Mouse (Mus musculus) intestine, embryonic 15.5 days (tissue): Measurements from ENCODE around the gene 4930415O20Rik. TPM values are rescaled to one million over a fixed set of nuclear protein-coding genes. Genes with fewer than 3 reads are reported as not detected.

ENCODE experiments used
- ATAC-seq: fragments of 200-750 bp; cut with Nextera tagmentation; 2 replicates; pipeline ENCODE4 v1.8.0; 2017; ENCODE audit warnings: moderate TSS enrichment, moderate library complexity
- H3K27ac ChIP-seq: fragments of 300-500 bp; sonication (generic); 2 replicates; pipeline ENCODE4 v1.5.1; 2015; ENCODE audit warnings: mild to moderate bottlenecking, inconsistent platforms
- H3K27me3 ChIP-seq: fragments of 300-500 bp; sonication (generic); replicated peaks from 2 replicates; pipeline ENCODE4 v1.6.1; 2015; ENCODE audit warnings: inconsistent platforms
- H3K36me3 ChIP-seq: fragments of 300-500 bp; sonication (generic); 2 replicates; pipeline ENCODE4 v1.6.1; 2015; ENCODE audit warnings: inconsistent platforms
- H3K4me1 ChIP-seq: fragments of 300-500 bp; sonication (generic); replicated peaks from 2 replicates; pipeline ENCODE4 v1.6.1; 2015; ENCODE audit warnings: inconsistent platforms
- H3K4me2 ChIP-seq: fragments of 300-500 bp; sonication (generic); replicated peaks from 2 replicates; pipeline ENCODE4 v1.6.1; 2015; ENCODE audit warnings: mild to moderate bottlenecking, inconsistent platforms
- H3K4me3 ChIP-seq: fragments of 300-500 bp; sonication (generic); replicated peaks from 2 replicates; pipeline ENCODE4 v1.5.1; 2015; ENCODE audit warnings: inconsistent platforms
- H3K9ac ChIP-seq: fragments of 300-500 bp; sonication (generic); 2 replicates; pipeline ENCODE4 v1.6.1; 2015; ENCODE audit warnings: inconsistent platforms
- H3K9me3 ChIP-seq: fragments of 300-500 bp; sonication (generic); 2 replicates; pipeline ENCODE4 v1.6.1; 2016; ENCODE audit warnings: inconsistent platforms
- WGBS: fragments of 180-500 bp; shearing (Covaris S2); methylation state at CpG from one replicate; pipeline ENCODE4 v1.1.7; 2015; 5-methylcytosine and 5-hydroxymethylcytosine counted together
- polyA plus RNA-seq: library from polyadenylated mRNA; unstranded; fragments of >200 nt; fragmentation: Nextera tagmentation; extraction: Ambion mirVana; gene quantifications from 2 replicates; pipeline ENCODE4 v1.2.1, GENCODE M21; 2015

4930415O20Rik gene
- polyA plus RNA-seq, 1 experiment from 2014 or later: not detected

- Histone ChIP-seq H3K36me3 (peaks cover 51% of the 10 kb centered on the region), H3K9me3 (no peaks in the 10 kb centered on the region), H3K4me2 (no peak overlapping the region), H3K9ac (no peak overlapping the region), H3K4me1 (peaks cover 32% of the 10 kb centered on the region), H3K4me3 (no peak overlapping the region), H3K27ac (no peak overlapping the region), H3K27me3 (no peaks in the 10 kb centered on the region)
- 85% methylated on average over 12 of the region's 12 CpGs for WGBS
- ATAC-seq: no peak
These were observed 29.4 kb downstream of the 4930415O20Rik start for GRCm38 (mm10) chr15:98600036-98600709.

- Histone ChIP-seq H3K27me3 (no peaks in the 10 kb centered on the region), H3K9ac (peak overlapping the region; percentile 44; the same call in 1 of the 2 replicates), H3K4me2 (peak overlapping the region; percentile 62), H3K27ac (no peak overlapping the region), H3K4me3 (peak overlapping the region; percentile 29), H3K9me3 (no peaks in the 10 kb centered on the region), H3K36me3 (peaks cover 41% of the 10 kb centered on the region), H3K4me1 (peaks cover 35% of the 10 kb centered on the region)
- ATAC-seq: no peak; the same call in 1 of the 2 replicates
- WGBS: 68% methylated on average over 7 of the region's 7 CpGs
These were observed 31.0 kb downstream of the 4930415O20Rik start for GRCm38 (mm10) chr15:98601832-98602190.

GRCm38 (mm10) chr15:98602191-98602881 is 31.5 kb downstream of the 4930415O20Rik start:
- peaks cover 38% of the 10 kb centered on the region for H3K36me3 ChIP-seq
- WGBS: 43% methylated on average over 13 of the region's 13 CpGs
- peak; percentile 50; the same call in 1 of the 2 replicates for ATAC-seq
- peak overlapping the region; percentile 44 for H3K9ac ChIP-seq
- peak overlapping the region; percentile 62 for H3K4me2 ChIP-seq
- H3K9me3 ChIP-seq: no peaks in the 10 kb centered on the region
- H3K27me3 ChIP-seq: no peaks in the 10 kb centered on the region
- peak overlapping the region; percentile 45 for H3K27ac ChIP-seq
- peak overlapping the region; percentile 29 for H3K4me3 ChIP-seq
- H3K4me1 ChIP-seq: peaks cover 40% of the 10 kb centered on the region

GRCm38 (mm10) chr15:98602921-98603458 is 32.2 kb downstream of the 4930415O20Rik start:
- 32% methylated on average over 4 of the region's 4 CpGs for WGBS
- Histone ChIP-seq H3K4me1 (peaks cover 46% of the 10 kb centered on the region), H3K27ac (peak overlapping the region; percentile 45; the same call in 1 of the 2 replicates)

GRCm38 (mm10) chr15:98604041-98604575 is 33.3 kb downstream of the 4930415O20Rik start:
- 90% methylated on average over 24 of the region's 24 CpGs for WGBS
- H3K27ac ChIP-seq: no peak overlapping the region
- peaks cover 22% of the 10 kb centered on the region for H3K36me3 ChIP-seq
- no peak overlapping the region for H3K9ac ChIP-seq
- peaks cover 49% of the 10 kb centered on the region for H3K4me1 ChIP-seq
- H3K4me2 ChIP-seq: peak overlapping the region; percentile 62
- H3K9me3 ChIP-seq: no peaks in the 10 kb centered on the region
- no peak for ATAC-seq
- no peaks in the 10 kb centered on the region for H3K27me3 ChIP-seq
- H3K4me3 ChIP-seq: no peak overlapping the region

More at GRCm38 (mm10) chr15:98602921-98603458, 32.2 kb downstream of the 4930415O20Rik start:
- H3K27me3 ChIP-seq: no peaks in the 10 kb centered on the region
- H3K9me3 ChIP-seq: no peaks in the 10 kb centered on the region
- peak overlapping the region; percentile 29 for H3K4me3 ChIP-seq
- peak overlapping the region; percentile 62 for H3K4me2 ChIP-seq
- no peak for ATAC-seq
- peaks cover 31% of the 10 kb centered on the region for H3K36me3 ChIP-seq
- H3K9ac ChIP-seq: peak overlapping the region; percentile 44; the same call in 1 of the 2 replicates

- H3K9me3 ChIP-seq: no peaks in the 10 kb centered on the region
- no peak overlapping the region for H3K4me3 ChIP-seq
- H3K4me1 ChIP-seq: peaks cover 52% of the 10 kb centered on the region
- no peak for ATAC-seq
- WGBS: 56% methylated on average over 12 of the region's 12 CpGs
- peak overlapping the region; percentile 18; the same call in 1 of the 2 replicates for H3K9ac ChIP-seq
- H3K27me3 ChIP-seq: no peaks in the 10 kb centered on the region
- peaks cover 12% of the 10 kb centered on the region for H3K36me3 ChIP-seq
- peak overlapping the region; percentile 90 for H3K4me2 ChIP-seq
- H3K27ac ChIP-seq: 0 out of 2 replicates have a peak overlapping the region, but pooled peaks have one; percentile 29
These were observed 35.3 kb downstream of the 4930415O20Rik start for GRCm38 (mm10) chr15:98606051-98606536.

- no peak overlapping the region for H3K9ac ChIP-seq
- peak overlapping the region; percentile 79; the same call in 1 of the 2 replicates for H3K4me3 ChIP-seq
- no peak for ATAC-seq
- peaks cover 11% of the 10 kb centered on the region for H3K36me3 ChIP-seq
- WGBS: 57% methylated on average over 9 of the region's 9 CpGs
- H3K4me2 ChIP-seq: peak overlapping the region; percentile 90
- peaks cover 52% of the 10 kb centered on the region for H3K4me1 ChIP-seq
- H3K27ac ChIP-seq: no peak overlapping the region
- no peaks in the 10 kb centered on the region for H3K27me3 ChIP-seq
- no peaks in the 10 kb centered on the region for H3K9me3 ChIP-seq
These were observed 35.9 kb downstream of the 4930415O20Rik start for GRCm38 (mm10) chr15:98606739-98607138.

- H3K36me3 ChIP-seq: peaks cover 11% of the 10 kb centered on the region
- peak overlapping the region; percentile 79 for H3K4me3 ChIP-seq
- no peaks in the 10 kb centered on the region for H3K9me3 ChIP-seq
- peak overlapping the region; percentile 95 for H3K27ac ChIP-seq
- 0 out of 2 replicates have a peak, but pooled peaks have one; percentile 6 for ATAC-seq
- 14% methylated on average over 4 of the region's 4 CpGs for whole genome bisulfite sequencing
- H3K4me1 ChIP-seq: peaks cover 45% of the 10 kb centered on the region
- no peaks in the 10 kb centered on the region for H3K27me3 ChIP-seq
- H3K4me2 ChIP-seq: peak overlapping the region; percentile 90
- peak overlapping the region; percentile 91 for H3K9ac ChIP-seq
These were observed 36.8 kb downstream of the 4930415O20Rik start for GRCm38 (mm10) chr15:98607557-98607956.

GRCm38 (mm10) chr15:98608058-98608783 is 37.4 kb downstream of the 4930415O20Rik start:
- 12% methylated on average over 10 of the region's 10 CpGs for WGBS
- ATAC-seq: no peak
- Histone ChIP-seq H3K27me3 (no peaks in the 10 kb centered on the region), H3K4me2 (peak overlapping the region; percentile 90), H3K4me1 (peaks cover 39% of the 10 kb centered on the region), H3K27ac (peak overlapping the region; percentile 95), H3K9me3 (no peaks in the 10 kb centered on the region), H3K36me3 (peaks cover 11% of the 10 kb centered on the region), H3K4me3 (peak overlapping the region; percentile 79), H3K9ac (peak overlapping the region; percentile 91)

GRCm38 (mm10) chr15:98608784-98609250 is 38.0 kb downstream of the 4930415O20Rik start:
- Histone ChIP-seq H3K27me3 (no peaks in the 10 kb centered on the region), H3K4me1 (peaks cover 33% of the 10 kb centered on the region), H3K36me3 (peaks cover 8% of the 10 kb centered on the region), H3K4me2 (peak overlapping the region; percentile 90), H3K9me3 (no peaks in the 10 kb centered on the region), H3K27ac (peak overlapping the region; percentile 95), H3K4me3 (peak overlapping the region; percentile 79), H3K9ac (peak overlapping the region; percentile 91)
- WGBS: 2% methylated on average over 12 of the region's 26 CpGs
- ATAC-seq: peak; percentile 44
